Mouse (Mus musculus): ENCODE measurements around the gene Mast1. TPM values are rescaled to one million over a fixed set of nuclear protein-coding genes. Genes with fewer than 3 reads are reported as not detected.

Mast1 gene
- polyA plus RNA-seq, 1 experiment from 2014 or later: 29.3 TPM

DNA sequence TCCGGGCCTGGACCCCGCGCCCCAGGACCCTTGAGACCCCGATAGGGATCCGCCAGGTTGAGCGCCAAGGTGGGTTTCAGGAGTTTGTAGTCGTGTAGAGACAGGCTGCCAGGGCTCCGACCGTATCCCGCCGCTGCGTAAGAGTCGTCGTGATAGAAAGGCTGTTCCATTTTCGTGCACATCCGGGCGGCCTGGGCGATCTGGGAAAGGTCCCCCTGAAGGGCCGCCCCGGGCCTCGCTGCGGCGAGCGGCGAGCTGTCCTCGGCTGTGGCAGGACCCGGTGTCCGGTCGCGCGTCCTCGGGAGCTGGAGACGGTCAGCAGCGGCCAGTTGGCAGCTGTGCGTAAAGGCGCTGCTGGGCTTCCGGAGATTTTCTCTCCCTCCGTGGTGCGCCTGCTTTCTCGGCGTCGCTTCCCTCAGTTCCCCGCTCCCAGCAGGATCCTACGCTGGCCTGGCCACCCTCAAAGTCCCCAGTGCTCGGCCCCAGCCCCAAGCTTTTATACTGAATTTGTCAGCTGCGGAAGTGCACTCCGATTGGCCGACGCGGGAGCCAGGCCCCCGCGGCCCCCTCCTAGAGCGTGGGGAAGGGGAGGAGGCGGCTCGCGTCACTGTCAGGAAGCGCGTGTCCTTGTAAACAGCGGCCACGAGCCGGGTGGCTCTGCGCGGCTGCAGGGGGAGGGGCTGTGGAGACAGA lies 41.2 kb upstream of the Mast1 start, which contains the start of gene Junb:
TSS of gene Junb (minus strand) at position 471 of the 693 bp plus-strand sequence.
- Histone ChIP-seq H3K4me3 (replicated peaks) (peak within 1 kb of the TSS; percentile 46), H3K36me3 (replicated peaks) (peaks cover 18% of the 10 kb centered on the region), H3K9me3 (no peaks in the 10 kb centered on the region), H3K27ac (no peak within 1 kb of the TSS; the same call in 1 of the 2 replicates), H3K9ac (peak within 1 kb of the TSS; percentile 49), H3K4me1 (peaks cover 64% of the 10 kb centered on the region), H3K27me3 (peaks cover 61% of the 10 kb centered on the region), H3K4me2 (peak within 1 kb of the TSS; percentile 88)
- ATAC-seq (ENCODE audit: low FRiP score): peak; percentile 33
- under 1% methylated on average over 62 of the region's 63 CpGs for WGBS

DNA sequence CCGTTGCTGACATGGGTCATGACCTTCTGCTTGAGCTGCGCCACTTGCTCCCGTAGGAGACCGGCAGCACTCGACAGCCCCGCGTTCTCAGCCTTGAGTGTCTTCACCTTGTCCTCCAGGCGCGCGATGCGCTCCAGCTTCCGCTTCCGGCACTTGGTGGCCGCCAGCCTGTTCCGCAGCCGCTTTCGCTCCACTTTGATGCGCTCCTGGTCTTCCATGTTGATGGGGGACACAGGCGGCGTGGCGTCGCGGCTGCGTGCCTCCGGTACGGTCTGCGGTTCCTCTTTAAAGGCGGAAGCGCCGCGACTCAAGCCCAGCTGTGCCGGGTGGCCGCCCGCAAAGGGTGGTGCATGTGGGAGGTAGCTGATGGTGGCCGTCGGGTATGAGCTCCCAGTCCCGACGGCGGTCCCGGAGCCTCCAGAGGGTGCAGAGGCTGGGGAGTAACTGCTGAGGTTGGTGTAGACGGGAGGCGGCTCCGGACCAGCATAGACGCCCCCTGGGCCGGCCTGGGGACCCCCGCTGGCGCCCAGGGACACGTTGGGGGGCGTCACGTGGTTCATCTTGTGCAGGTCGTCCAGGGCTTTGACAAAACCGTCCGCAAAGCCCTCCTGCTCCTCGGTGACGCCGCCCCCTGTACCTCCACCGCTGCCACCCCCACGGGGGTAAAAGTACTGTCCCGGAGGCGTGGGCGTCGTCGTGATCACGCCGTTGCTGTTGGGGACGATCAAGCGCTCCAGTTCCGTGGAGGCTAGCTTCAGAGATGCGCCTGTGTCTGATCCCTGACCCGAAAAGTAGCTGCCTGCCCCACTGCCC lies 40.5 kb upstream of the Mast1 start:
- peak overlapping the region; percentile 46 for H3K4me3 ChIP-seq (replicated peaks)
- peaks cover 57% of the 10 kb centered on the region for H3K27me3 ChIP-seq
- no peak for ATAC-seq (ENCODE audit: low FRiP score)
- peak overlapping the region; percentile 88 for H3K4me2 ChIP-seq
- WGBS: 1% methylated on average over 70 of the region's 70 CpGs
- H3K9ac ChIP-seq: peak overlapping the region; percentile 49
- no peaks in the 10 kb centered on the region for H3K9me3 ChIP-seq
- H3K27ac ChIP-seq: no peak overlapping the region
- peaks cover 64% of the 10 kb centered on the region for H3K4me1 ChIP-seq
- H3K36me3 ChIP-seq (replicated peaks): peaks cover 26% of the 10 kb centered on the region

DNA sequence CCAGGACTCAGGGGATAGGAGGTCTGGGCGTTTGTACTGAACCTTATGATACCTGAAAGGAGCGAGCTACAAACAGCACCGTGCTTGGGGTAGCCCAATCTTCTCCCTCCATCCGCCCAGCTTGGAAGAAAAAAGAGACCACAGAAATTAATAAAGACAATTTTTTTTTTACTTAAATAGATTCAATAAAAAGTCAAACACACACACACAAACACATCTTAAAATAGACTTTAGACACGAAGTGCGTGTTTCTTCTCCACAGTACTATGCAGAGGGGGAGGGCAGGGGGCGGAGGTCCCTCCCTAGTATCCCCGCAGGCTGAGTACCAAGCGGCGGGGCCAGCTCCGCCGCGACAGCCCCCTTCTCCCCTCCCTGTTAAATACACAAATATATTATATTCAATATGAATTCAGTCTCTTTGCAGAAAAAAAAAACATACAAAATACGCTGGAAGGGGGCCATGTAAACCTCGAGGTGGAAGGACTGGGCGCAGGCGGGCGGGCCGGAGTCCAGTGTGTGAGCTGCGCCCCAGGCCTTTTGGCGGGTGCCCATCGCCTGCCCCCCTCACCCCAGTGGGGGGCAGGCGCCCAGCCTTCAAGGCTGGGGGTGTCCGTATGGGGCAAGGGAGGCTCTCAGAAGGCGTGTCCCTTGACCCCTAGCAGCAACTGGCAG lies 39.7 kb upstream of the Mast1 start:
- Histone ChIP-seq H3K9me3 (no peaks in the 10 kb centered on the region), H3K4me2 (peak overlapping the region; percentile 88), H3K27me3 (peaks cover 52% of the 10 kb centered on the region), H3K4me3 (replicated peaks) (peak overlapping the region; percentile 46), H3K36me3 (replicated peaks) (peaks cover 33% of the 10 kb centered on the region), H3K27ac (no peak overlapping the region), H3K4me1 (peaks cover 64% of the 10 kb centered on the region), H3K9ac (peak overlapping the region; percentile 47)
- no peak for ATAC-seq (ENCODE audit: low FRiP score)
- WGBS: 2% methylated on average over 25 of the region's 25 CpGs

DNA sequence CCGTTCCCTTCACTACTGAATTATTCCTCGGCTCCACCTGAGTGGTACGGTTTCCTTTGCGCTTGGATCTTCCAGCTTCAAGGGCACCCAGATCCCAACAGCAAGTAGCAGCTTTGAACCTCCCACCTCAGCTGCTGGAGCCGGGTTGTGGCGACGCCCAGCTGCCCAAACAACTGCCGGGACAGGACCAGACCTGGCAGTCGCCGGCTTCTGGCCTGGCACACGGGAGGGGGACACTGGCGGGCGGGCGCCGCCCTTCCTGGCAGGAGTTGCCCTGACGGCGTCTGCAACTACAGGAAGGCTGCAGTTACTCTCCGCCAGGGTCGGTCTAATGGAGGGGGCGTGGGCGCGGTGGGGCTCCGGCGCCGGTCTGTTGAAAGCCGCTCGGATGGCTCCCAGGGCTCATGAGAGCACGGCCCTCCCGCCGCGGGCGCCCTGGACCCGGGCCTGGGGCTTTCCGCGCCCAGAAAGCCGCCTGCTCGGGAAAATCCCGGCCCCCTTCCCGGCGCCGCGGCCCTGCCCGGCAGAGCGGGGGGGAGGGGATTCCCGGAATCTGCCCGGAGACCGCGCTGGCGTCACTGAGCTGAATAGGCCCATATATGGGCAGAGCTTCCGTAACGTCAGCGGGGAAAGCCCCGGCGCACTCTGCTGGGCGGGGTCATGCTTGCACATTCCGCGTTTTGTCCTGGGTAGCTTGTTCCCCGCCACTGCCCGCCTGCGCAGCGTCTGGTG lies 39.0 kb upstream of the Mast1 start:
- 1% methylated on average over 61 of the region's 61 CpGs for WGBS
- H3K4me3 ChIP-seq (replicated peaks): peak overlapping the region; percentile 46
- peaks cover 67% of the 10 kb centered on the region for H3K4me1 ChIP-seq
- no peaks in the 10 kb centered on the region for H3K9me3 ChIP-seq
- peak overlapping the region; percentile 88 for H3K4me2 ChIP-seq
- peaks cover 40% of the 10 kb centered on the region for H3K36me3 ChIP-seq (replicated peaks)
- peaks cover 45% of the 10 kb centered on the region for H3K27me3 ChIP-seq
- ATAC-seq (ENCODE audit: low FRiP score): peak; percentile 88
- peak overlapping the region; percentile 42 for H3K27ac ChIP-seq
- H3K9ac ChIP-seq: peak overlapping the region; percentile 41

DNA sequence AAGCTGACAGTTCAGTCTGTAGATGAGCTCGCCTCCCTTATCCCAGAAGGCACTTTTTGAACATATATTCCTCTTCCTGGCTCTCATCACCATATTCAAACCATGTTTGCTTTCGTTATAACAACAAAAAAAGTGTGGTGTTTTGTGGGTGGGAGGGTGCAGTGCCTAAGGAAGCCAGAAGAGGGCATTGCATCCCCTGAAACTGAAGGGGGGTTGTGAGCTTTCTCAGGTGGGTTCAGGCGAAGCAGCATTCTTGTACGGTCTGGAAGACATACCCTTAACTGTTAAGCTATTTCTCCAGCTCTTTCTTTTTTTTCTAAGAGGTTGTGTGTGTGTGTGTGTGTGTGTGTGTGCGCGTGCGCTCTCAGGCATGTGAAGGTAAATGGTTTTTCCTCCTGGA lies 38.3 kb upstream of the Mast1 start:
- 21% methylated on average over 7 of the region's 7 CpGs for WGBS
- Histone ChIP-seq H3K27ac (0 out of 2 replicates have a peak overlapping the region, but pooled peaks have one; percentile 42), H3K4me1 (peaks cover 67% of the 10 kb centered on the region), H3K4me3 (replicated peaks) (no peak overlapping the region), H3K9ac (no peak overlapping the region), H3K9me3 (no peaks in the 10 kb centered on the region), H3K27me3 (peaks cover 38% of the 10 kb centered on the region), H3K4me2 (peak overlapping the region; percentile 88; the same call in 1 of the 2 replicates), H3K36me3 (replicated peaks) (peaks cover 46% of the 10 kb centered on the region)
- no peak for ATAC-seq (ENCODE audit: low FRiP score)

DNA sequence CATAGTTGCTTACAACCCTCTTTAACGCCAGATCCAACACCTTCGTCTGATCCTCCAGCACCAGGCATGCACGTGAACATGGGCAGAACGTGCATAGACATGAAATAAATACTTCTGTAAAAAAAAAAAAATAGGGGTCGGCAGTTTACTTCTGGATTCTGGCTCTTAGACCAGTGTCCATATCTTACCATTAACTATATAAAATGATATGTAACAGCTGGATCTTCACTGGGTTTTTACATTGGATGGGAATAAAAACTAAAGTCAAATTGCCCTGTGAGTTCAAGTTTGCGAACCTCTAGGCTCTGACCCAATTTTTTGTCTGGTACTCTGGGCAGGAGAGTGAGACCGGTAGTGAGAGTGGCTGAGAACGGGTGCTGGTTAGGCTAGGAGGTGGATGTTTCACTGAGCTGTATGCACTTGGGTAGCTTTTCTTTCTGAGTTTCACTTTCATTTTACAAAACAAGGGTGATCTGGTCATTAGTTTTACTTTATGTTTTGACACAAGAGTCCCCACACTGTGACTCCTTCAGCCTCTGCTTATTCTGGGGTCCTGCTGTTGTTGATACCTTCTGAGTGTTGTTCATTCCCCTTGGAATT lies 37.5 kb upstream of the Mast1 start:
- no peaks in the 10 kb centered on the region for H3K9me3 ChIP-seq
- WGBS: 83% methylated on average over 8 of the region's 8 CpGs
- H3K36me3 ChIP-seq (replicated peaks): peaks cover 46% of the 10 kb centered on the region

DNA sequence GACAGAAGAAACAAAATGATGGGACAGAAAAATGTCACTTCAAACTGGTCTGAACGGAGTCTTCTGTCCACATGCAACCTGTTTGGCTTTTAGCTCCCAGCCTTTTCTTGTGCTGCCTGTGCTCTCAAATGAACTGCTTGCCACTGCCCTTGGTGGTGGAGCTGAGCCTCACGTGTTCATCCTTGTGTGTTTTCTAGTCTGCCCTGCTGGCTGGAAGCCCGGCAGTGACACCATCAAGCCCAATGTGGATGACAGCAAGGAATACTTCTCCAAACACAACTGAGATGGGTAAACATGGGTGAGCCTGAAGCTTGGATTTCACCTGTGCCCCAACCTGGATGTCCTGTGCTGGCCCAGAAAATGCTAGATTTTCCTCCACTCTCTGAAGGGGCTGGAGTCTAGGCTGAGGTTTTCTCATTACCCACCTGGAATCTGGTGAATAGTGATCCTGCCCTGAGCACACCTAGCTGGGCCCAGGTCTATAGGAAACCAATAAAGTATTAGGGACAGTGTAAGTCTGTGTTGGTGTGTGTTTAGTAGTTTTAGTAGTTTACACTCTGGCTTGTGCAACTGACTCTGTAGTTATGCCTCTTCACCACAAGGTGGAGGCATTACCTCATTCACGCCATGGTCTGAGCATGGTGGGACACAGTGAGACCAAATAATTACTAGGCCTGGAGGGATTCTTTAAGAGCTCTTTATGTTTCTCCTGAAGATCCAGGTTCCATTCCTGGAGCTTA lies 36.8 kb upstream of the Mast1 start:
- peak overlapping the region; percentile 8; the same call in 1 of the 2 replicates for H3K27ac ChIP-seq

More for the DNA sequence above, 37.5 kb upstream of the Mast1 start:
- Histone ChIP-seq H3K27ac (no peak overlapping the region), H3K4me3 (replicated peaks) (no peak overlapping the region), H3K27me3 (peaks cover 31% of the 10 kb centered on the region), H3K4me2 (no peak overlapping the region), H3K9ac (no peak overlapping the region), H3K4me1 (peaks cover 62% of the 10 kb centered on the region)
- no peak for ATAC-seq (ENCODE audit: low FRiP score)

DNA sequence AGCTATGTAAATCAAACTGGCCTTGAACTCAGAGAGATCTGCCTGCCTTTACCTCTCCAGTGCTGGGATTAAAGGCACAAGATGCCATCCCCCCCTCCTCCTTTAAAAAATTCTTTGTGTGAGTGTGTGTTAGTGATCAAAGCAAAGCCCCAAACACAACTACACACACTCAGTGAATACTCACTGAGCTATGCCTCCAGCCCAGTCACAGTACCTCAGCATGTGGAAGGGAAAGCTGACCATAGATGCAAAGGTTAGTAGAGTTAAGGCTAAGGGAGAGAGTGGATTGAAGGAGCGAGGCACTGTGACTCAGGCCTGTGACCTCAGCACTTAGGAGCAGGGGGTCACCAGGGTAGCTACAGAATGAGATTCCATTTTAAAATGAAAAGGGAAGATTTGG lies 35.9 kb upstream of the Mast1 start:
- Histone ChIP-seq H3K27ac (0 out of 2 replicates have a peak overlapping the region, but pooled peaks have one; percentile 8), H3K4me1 (peaks cover 56% of the 10 kb centered on the region), H3K27me3 (peaks cover 15% of the 10 kb centered on the region), H3K4me2 (no peak overlapping the region), H3K36me3 (replicated peaks) (peaks cover 46% of the 10 kb centered on the region), H3K9me3 (no peaks in the 10 kb centered on the region), H3K4me3 (replicated peaks) (no peak overlapping the region), H3K9ac (no peak overlapping the region)
- 73% methylated on average over 1 of the region's 1 CpGs for WGBS
- no peak for ATAC-seq (ENCODE audit: low FRiP score)

More for the DNA sequence above, 36.8 kb upstream of the Mast1 start:
- peaks cover 24% of the 10 kb centered on the region for H3K27me3 ChIP-seq
- H3K9me3 ChIP-seq: no peaks in the 10 kb centered on the region
- H3K4me3 ChIP-seq (replicated peaks): peak overlapping the region; percentile 7; the same call in 1 of the 2 replicates
- H3K36me3 ChIP-seq (replicated peaks): peaks cover 46% of the 10 kb centered on the region
- peaks cover 58% of the 10 kb centered on the region for H3K4me1 ChIP-seq
- H3K4me2 ChIP-seq: no peak overlapping the region
- 0 out of 2 replicates have a peak, but pooled peaks have one; percentile 15 for ATAC-seq (ENCODE audit: low FRiP score)
- 63% methylated on average over 4 of the region's 4 CpGs for WGBS
- H3K9ac ChIP-seq: no peak overlapping the region; the same call in 1 of the 2 replicates

DNA sequence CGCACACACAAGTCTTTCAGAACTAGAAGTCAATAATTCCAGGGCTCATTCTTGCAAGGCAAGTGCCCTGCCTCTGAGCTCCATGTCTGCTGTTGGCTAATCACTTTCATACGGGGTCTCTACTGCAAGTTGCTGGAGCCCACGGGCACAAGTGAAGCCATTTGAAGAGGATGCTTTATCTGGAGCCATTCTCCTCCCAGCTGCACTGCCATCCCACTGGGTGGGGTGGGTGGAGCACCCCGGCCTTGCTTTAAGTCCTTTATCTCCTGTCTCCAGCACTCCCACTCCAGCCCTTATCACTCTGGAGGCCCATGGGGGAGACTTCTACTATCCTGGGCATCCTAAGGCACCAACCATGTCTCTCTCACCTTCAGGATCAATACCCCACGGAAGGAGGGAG lies 33.8 kb upstream of the Mast1 start:
- H3K4me1 ChIP-seq: peaks cover 38% of the 10 kb centered on the region

DNA sequence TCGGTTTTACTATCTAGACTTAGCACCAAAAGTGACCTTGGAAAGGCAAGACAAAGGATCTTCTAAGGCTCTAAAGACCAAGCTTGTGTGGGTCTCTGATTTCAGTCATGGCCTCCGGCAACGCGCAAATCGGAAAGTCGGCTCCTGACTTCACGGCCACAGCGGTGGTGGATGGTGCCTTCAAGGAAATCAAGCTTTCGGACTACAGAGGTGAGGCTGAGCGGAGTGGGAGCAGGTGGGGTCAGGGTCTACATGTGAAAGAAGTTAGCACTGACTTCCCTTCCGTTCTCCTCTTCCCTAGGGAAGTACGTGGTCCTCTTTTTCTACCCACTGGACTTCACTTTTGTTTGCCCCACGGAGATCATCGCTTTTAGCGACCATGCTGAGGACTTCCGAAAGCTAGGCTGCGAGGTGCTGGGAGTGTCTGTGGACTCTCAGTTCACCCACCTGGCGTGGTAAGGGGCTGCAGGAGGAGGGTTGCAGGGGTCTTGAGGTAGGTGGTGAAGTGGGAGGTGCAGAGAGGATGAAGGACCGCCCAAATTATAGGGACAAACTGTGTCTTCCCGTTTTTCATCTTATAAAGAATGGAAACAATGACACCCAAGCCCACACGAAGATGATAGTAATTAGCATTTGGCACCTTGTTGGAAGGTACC lies 33.1 kb upstream of the Mast1 start:
- peak overlapping the region; percentile 76 for H3K27ac ChIP-seq
- peak overlapping the region; percentile 90 for H3K9ac ChIP-seq
- peaks cover 35% of the 10 kb centered on the region for H3K4me1 ChIP-seq
- H3K4me3 ChIP-seq (replicated peaks): peak overlapping the region; percentile 63
- WGBS: 10% methylated on average over 21 of the region's 21 CpGs
- peaks cover 46% of the 10 kb centered on the region for H3K36me3 ChIP-seq (replicated peaks)
- H3K4me2 ChIP-seq: peak overlapping the region; percentile 94
- ATAC-seq (ENCODE audit: low FRiP score): no peak
- no peaks in the 10 kb centered on the region for H3K9me3 ChIP-seq
- H3K27me3 ChIP-seq: no peaks in the 10 kb centered on the region

More for the DNA sequence above, 33.8 kb upstream of the Mast1 start:
- H3K27ac ChIP-seq: peak overlapping the region; percentile 76; the same call in 1 of the 2 replicates
- peak overlapping the region; percentile 94 for H3K4me2 ChIP-seq
- ATAC-seq (ENCODE audit: low FRiP score): no peak
- peaks cover 46% of the 10 kb centered on the region for H3K36me3 ChIP-seq (replicated peaks)
- no peaks in the 10 kb centered on the region for H3K27me3 ChIP-seq
- H3K9me3 ChIP-seq: no peaks in the 10 kb centered on the region
- H3K9ac ChIP-seq: peak overlapping the region; percentile 90
- H3K4me3 ChIP-seq (replicated peaks): peak overlapping the region; percentile 63
- 74% methylated on average over 5 of the region's 5 CpGs for WGBS

All from forebrain, embryonic 12.5 days (tissue).